Mouse (Mus musculus): Measurements from ENCODE around the gene Slc26a8. TPM values are rescaled to one million over a fixed set of nuclear protein-coding genes. Genes with fewer than 3 reads are reported as not detected.

Slc26a8 gene
- total and polyA plus RNA-seq, 3 experiments = 0.10 to 3.2 (median 0.22) TPM

- peaks cover 2% of the 10 kb centered on the region; the same call in 1 of the 2 replicates for H3K4me1 ChIP-seq (ENCODE audit: insufficient read depth, low read depth, low read length)
- H3K9me3 ChIP-seq (replicated peaks) = no peaks in the 10 kb centered on the region
- no peak for ATAC-seq (ENCODE audit: extremely low read depth, insufficient number of reproducible peaks, low FRiP score, poor library complexity, severe bottlenecking)
These were observed 35.8 kb upstream of the Slc26a8 start, which contains the start of gene AC170998.1 for GRCm38 (mm10) chr17:28725783-28726182. Gene AC170998.1, plus strand, starts transcription at chr17:28726083.

GRCm38 (mm10) chr17:28717535-28717934 is 27.5 kb upstream of the Slc26a8 start:
- DNase-seq (ENCODE audit: low spot score) (no peak), ATAC-seq (ENCODE audit: extremely low read depth, insufficient number of reproducible peaks, low FRiP score, poor library complexity, severe bottlenecking) (no peak)
- H3K27me3 ChIP-seq (ENCODE audit: insufficient read depth, low read length) = no peaks in the 10 kb centered on the region
- no peaks in the 10 kb centered on the region for H3K9me3 ChIP-seq (replicated peaks)
- peaks cover 7% of the 10 kb centered on the region; the same call in 1 of the 2 replicates for H3K4me1 ChIP-seq (ENCODE audit: insufficient read depth, low read depth, low read length)
- H3K4me3 ChIP-seq (ENCODE audit: low read depth, low read length) = no peak overlapping the region
- peaks cover 96% of the 10 kb centered on the region for H3K36me3 ChIP-seq (replicated peaks)
- TF ChIP-seq CTCF (IDR thresholded peaks at IDR 0.05; ENCODE audit: low read depth, low read length) (no peak), TAL1 (conservative IDR thresholded peaks at IDR 0.05; ENCODE audit: low read depth, low read length) (no peak), GATA2 (IDR thresholded peaks at IDR 0.05; ENCODE audit: borderline replicate concordance, low read depth, low read length) (no peak), POLR2AphosphoS5 (IDR thresholded peaks at IDR 0.05; ENCODE audit: insufficient replicate concordance, low read depth, low read length) (no peak), GATA1 (IDR thresholded peaks at IDR 0.05; ENCODE audit: borderline replicate concordance, low read length) (no peak)

More at GRCm38 (mm10) chr17:28725783-28726182, 35.8 kb upstream of the Slc26a8 start, which contains the start of gene AC170998.1:
- no peaks in the 10 kb centered on the region for H3K27me3 ChIP-seq (ENCODE audit: insufficient read depth, low read length)
- H3K4me3 ChIP-seq (ENCODE audit: low read depth, low read length) = no peak within 1 kb of the TSS
- TF ChIP-seq GATA1 (IDR thresholded peaks at IDR 0.05; ENCODE audit: borderline replicate concordance, low read length) = no peak
- no peak for DNase-seq (ENCODE audit: low spot score)
- peaks cover 91% of the 10 kb centered on the region for H3K36me3 ChIP-seq (replicated peaks)

GRCm38 (mm10) chr17:28715832-28716548 is 26.0 kb upstream of the Slc26a8 start:
- DNase-seq (ENCODE audit: low spot score) (no peak), ATAC-seq (ENCODE audit: extremely low read depth, insufficient number of reproducible peaks, low FRiP score, poor library complexity, severe bottlenecking) (no peak)
- Histone ChIP-seq H3K9me3 (replicated peaks) (no peaks in the 10 kb centered on the region), H3K4me1 (ENCODE audit: insufficient read depth, low read depth, low read length) (peaks cover 12% of the 10 kb centered on the region), H3K36me3 (replicated peaks) (peaks cover 93% of the 10 kb centered on the region), H3K27me3 (ENCODE audit: insufficient read depth, low read length) (no peaks in the 10 kb centered on the region), H3K4me3 (ENCODE audit: low read depth, low read length) (no peak overlapping the region)
- TF ChIP-seq GATA2 (IDR thresholded peaks at IDR 0.05; ENCODE audit: borderline replicate concordance, low read depth, low read length) = no peak
- no peak for TF ChIP-seq TAL1 (conservative IDR thresholded peaks at IDR 0.05; ENCODE audit: low read depth, low read length)
- TF ChIP-seq POLR2AphosphoS5 (IDR thresholded peaks at IDR 0.05; ENCODE audit: insufficient replicate concordance, low read depth, low read length) = no peak
- no peak for TF ChIP-seq GATA1 (IDR thresholded peaks at IDR 0.05; ENCODE audit: borderline replicate concordance, low read length)
- TF ChIP-seq CTCF (IDR thresholded peaks at IDR 0.05; ENCODE audit: low read depth, low read length) = no peak

GRCm38 (mm10) chr17:28714006-28714405 is 24.0 kb upstream of the Slc26a8 start:
- TF ChIP-seq GATA2 (IDR thresholded peaks at IDR 0.05; ENCODE audit: borderline replicate concordance, low read depth, low read length) (no peak), GATA1 (IDR thresholded peaks at IDR 0.05; ENCODE audit: borderline replicate concordance, low read length) (no peak), CTCF (IDR thresholded peaks at IDR 0.05; ENCODE audit: low read depth, low read length) (no peak), POLR2AphosphoS5 (IDR thresholded peaks at IDR 0.05; ENCODE audit: insufficient replicate concordance, low read depth, low read length) (no peak), TAL1 (conservative IDR thresholded peaks at IDR 0.05; ENCODE audit: low read depth, low read length) (no peak)
- Histone ChIP-seq H3K27me3 (ENCODE audit: insufficient read depth, low read length) (no peaks in the 10 kb centered on the region), H3K9me3 (replicated peaks) (no peaks in the 10 kb centered on the region), H3K4me1 (ENCODE audit: insufficient read depth, low read depth, low read length) (peaks cover 24% of the 10 kb centered on the region), H3K36me3 (replicated peaks) (peaks cover 91% of the 10 kb centered on the region), H3K4me3 (ENCODE audit: low read depth, low read length) (no peak overlapping the region)
- DNase-seq (ENCODE audit: low spot score) (no peak), ATAC-seq (ENCODE audit: extremely low read depth, insufficient number of reproducible peaks, low FRiP score, poor library complexity, severe bottlenecking) (no peak)

- Histone ChIP-seq H3K27me3 (ENCODE audit: insufficient read depth, low read length) (no peaks in the 10 kb centered on the region), H3K9me3 (replicated peaks) (no peaks in the 10 kb centered on the region), H3K36me3 (replicated peaks) (peaks cover 81% of the 10 kb centered on the region), H3K4me3 (ENCODE audit: low read depth, low read length) (no peak overlapping the region), H3K4me1 (ENCODE audit: insufficient read depth, low read depth, low read length) (peaks cover 36% of the 10 kb centered on the region)
- no peak for TF ChIP-seq GATA1 (IDR thresholded peaks at IDR 0.05; ENCODE audit: borderline replicate concordance, low read length)
- TF ChIP-seq GATA2 (IDR thresholded peaks at IDR 0.05; ENCODE audit: borderline replicate concordance, low read depth, low read length) = no peak
- no peak for TF ChIP-seq CTCF (IDR thresholded peaks at IDR 0.05; ENCODE audit: low read depth, low read length)
- TF ChIP-seq POLR2AphosphoS5 (IDR thresholded peaks at IDR 0.05; ENCODE audit: insufficient replicate concordance, low read depth, low read length) = no peak
- no peak for TF ChIP-seq TAL1 (conservative IDR thresholded peaks at IDR 0.05; ENCODE audit: low read depth, low read length)
- no peak for DNase-seq (ENCODE audit: low spot score)
- ATAC-seq (ENCODE audit: extremely low read depth, insufficient number of reproducible peaks, low FRiP score, poor library complexity, severe bottlenecking) = no peak
These were observed 22.3 kb upstream of the Slc26a8 start for GRCm38 (mm10) chr17:28712305-28712704.

GRCm38 (mm10) chr17:28711237-28711636 is 21.2 kb upstream of the Slc26a8 start:
- DNase-seq (ENCODE audit: low spot score) (no peak), ATAC-seq (ENCODE audit: extremely low read depth, insufficient number of reproducible peaks, low FRiP score, poor library complexity, severe bottlenecking) (no peak)
- Histone ChIP-seq H3K4me3 (ENCODE audit: low read depth, low read length) (no peak overlapping the region), H3K36me3 (replicated peaks) (peaks cover 76% of the 10 kb centered on the region), H3K27me3 (ENCODE audit: insufficient read depth, low read length) (no peaks in the 10 kb centered on the region), H3K4me1 (ENCODE audit: insufficient read depth, low read depth, low read length) (peaks cover 46% of the 10 kb centered on the region), H3K9me3 (replicated peaks) (no peaks in the 10 kb centered on the region)
- TF ChIP-seq TAL1 (conservative IDR thresholded peaks at IDR 0.05; ENCODE audit: low read depth, low read length) = no peak
- no peak for TF ChIP-seq POLR2AphosphoS5 (IDR thresholded peaks at IDR 0.05; ENCODE audit: insufficient replicate concordance, low read depth, low read length)
- TF ChIP-seq CTCF (IDR thresholded peaks at IDR 0.05; ENCODE audit: low read depth, low read length) = no peak
- TF ChIP-seq GATA2 (IDR thresholded peaks at IDR 0.05; ENCODE audit: borderline replicate concordance, low read depth, low read length) = no peak
- no peak for TF ChIP-seq GATA1 (IDR thresholded peaks at IDR 0.05; ENCODE audit: borderline replicate concordance, low read length)

Data from G1E (cell line).